Mouse (Mus musculus): Measurements from ENCODE around the gene Fbn1. TPM values are rescaled to one million over a fixed set of nuclear protein-coding genes. Genes with fewer than 3 reads are reported as not detected.
A peak's percentile ranks its signal among the peaks of the same experiment; 100 is the strongest.

The Fbn1 gene
- total RNA-seq, 2 experiments from 2014 or later: 389 to 440 TPM

DNA sequence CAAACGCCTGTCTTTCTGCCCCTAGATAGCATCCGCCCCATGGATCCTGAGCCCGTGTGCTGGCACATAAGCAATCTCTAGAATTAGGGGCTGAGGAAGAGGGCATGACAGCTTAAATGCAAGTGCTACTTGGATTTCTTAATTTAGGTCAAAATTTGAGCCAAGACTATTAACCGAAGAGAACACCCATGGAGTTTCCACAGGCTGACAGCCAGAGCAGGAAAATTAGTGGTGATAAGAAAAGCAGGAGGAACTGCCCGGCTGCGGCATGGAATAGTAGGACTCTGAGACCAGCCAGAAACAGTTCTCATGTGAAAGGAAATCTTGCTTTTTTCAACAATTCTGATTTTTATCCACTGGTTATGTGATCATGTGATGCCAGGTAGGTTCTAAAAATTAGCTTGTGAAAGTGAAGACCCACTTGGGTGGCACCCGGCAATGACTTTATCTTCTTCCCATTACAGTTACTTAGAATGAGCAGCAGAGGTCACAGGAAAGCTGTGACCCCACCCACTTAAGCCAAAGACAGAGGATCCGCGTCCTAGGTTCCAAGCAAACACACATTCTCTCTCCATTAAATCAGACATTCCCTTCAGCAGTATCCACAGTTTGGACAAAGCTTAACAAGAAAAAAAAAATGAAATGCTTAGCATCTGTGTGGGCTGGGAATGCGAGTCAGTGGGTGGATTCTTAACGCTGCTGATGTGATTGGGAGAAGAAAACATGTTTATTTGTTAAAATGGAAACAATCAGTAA is 152.4 kb downstream of the Fbn1 start:
- peak in 1 of 2 experiments; percentile 42 for DNase-seq (ENCODE audit: low spot score in 2 of 2)

DNA sequence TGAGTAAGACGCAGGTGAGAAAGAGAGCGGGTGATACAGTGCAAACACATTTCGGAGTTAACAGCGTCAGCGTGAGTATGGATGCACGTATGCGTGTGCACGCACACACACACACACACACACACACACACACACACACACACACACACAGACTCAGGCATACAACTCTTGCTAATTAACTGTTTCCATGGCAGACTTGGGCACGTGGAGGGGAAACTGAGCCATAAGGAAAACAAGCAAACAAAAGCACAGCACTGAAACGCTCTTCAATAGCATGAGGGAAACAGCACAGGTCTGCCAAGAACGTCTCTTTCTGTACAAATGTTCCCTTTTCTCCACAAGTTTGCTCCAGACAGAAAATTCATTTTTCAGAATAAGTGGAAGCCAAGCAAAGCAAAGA is 153.2 kb downstream of the Fbn1 start:
- DNase-seq (ENCODE audit: low spot score in 2 of 2): no peak

DNA sequence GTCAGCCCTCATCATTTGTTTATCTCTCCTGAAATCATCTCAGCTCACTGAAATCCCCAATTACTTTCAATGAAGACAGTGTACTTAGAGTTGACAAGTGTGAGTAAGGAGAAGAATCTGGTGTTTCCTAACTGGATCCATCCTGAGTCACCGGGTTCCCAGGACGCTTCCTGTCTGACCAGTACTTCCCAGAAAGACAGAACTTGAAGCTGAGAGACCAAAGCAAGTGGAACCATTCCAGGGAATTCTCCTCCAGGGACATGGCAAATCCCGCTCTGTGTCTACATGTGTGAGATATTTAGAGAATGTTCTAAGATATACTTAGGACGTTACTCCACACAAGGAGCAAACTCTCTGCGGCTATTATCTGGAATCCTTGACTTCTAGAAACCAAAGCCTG is 158.6 kb downstream of the Fbn1 start:
- DNase-seq (ENCODE audit: low spot score in 2 of 2): no peak

DNA sequence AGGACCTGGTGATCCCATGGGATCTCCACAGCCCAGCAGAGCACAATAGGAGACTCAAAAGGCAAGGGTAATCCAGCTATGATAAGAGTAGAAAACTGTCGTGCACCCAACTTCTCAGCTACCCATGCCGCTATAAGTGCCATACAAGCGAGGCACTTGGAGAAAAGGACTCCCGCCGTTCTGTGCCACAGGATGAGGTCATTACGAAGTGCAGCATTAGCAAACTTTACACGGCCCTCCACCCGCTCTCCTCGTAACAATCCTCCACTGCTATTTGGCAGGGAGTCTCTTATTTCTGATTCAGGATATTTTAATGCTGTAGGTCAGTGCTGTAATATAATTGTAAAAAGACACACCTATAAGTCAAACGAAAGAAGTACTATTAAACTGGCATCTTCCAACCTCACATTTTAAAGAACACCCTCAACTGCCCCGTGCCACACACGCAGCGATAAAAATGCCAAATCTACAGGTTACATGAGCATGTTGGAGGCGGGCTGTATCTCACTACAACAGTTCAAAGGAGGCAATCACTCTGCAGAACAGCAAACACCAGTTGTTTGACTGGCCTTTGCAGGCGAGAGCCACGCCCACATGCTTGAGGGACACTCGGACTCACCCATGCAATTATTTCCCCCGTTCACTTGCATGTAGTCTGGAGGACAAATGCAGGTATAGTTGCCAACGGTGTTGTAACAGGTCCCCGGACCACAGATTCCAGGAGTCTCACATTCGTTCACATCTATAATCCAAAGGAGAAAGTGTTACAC is 165.4 kb downstream of the Fbn1 start:
- DNase-seq (ENCODE audit: low spot score in 2 of 2): no peak

DNA sequence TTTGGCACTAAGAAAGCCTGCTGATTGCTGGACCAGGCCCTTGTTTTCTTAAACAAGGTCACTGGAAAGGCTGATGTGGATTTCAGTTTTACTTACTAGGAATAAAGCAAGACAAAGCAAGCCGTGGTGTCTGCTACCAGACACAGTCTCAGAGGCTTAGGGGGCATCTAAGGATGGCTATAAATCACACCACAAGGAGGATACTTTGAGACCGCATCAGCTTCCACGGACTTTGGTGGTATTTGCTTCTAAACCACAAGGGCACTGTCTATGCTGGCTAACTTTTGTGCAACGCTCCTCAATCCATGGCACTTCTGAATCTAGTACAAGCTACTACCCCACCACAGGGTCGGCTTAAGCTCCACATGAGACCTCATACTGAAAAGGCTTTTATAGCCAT is 167.4 kb downstream of the Fbn1 start:
- no peak for DNase-seq (ENCODE audit: low spot score in 2 of 2)

DNA sequence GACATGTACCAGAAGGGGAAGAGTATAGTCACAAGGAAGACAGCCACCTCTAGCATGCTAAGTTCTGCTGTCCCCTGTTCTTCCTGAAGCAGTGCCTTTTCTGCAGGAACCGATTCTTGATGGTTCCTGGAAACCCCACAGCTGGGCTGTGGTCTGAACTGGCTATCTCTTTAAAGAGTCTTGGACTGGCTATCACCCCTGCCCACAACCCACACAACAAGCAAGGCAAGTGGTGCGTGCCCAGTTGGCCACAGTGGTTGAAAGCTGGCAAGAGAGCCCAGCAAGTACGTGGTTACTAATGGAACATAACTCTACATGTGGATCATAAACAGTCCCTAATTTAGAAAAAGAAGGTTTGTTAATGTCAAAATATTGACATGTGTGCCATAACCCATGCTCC is 170.6 kb downstream of the Fbn1 start:
- DNase-seq (ENCODE audit: low spot score in 2 of 2): no peak

DNA sequence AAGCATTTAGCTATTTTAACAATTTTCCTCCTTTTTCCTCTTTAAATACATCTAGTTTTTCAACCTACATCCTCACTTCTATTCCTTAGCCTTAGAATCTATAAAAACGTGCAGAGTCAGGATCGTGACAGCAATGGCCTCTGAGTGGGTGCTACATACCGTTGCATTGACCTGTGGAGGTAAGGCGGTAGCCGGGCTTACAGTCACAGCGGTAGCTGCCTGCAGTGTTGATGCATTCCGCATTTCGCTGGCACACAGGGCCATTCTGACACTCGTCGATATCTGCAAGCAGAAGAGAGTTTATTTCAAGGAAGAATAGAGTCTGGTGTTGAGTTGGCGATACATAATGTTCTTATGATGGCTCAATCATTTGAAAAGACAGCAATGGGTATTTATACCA is 172.6 kb downstream of the Fbn1 start:
- no peak for DNase-seq (ENCODE audit: low spot score in 2 of 2)

DNA sequence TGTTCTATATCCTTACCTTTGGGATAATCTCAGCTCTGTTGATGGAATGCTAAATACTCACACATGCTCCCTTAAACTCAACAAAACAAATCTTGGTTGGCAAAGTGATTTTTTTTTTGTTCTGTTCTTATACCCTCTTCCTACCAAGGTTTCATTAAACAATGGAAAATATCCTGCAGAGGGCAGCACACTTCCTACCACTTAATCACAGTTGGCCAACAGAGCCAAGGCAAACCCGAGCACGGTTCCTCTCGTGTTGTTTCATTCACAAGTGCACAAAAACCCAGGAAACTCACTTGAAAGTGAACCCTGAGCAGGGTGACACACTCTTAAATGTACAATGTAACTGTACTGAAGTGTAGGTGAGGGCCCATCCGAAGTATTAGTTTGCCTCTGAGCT is 173.6 kb downstream of the Fbn1 start:
- DNase-seq (ENCODE audit: low spot score in 2 of 2): no peak

DNA sequence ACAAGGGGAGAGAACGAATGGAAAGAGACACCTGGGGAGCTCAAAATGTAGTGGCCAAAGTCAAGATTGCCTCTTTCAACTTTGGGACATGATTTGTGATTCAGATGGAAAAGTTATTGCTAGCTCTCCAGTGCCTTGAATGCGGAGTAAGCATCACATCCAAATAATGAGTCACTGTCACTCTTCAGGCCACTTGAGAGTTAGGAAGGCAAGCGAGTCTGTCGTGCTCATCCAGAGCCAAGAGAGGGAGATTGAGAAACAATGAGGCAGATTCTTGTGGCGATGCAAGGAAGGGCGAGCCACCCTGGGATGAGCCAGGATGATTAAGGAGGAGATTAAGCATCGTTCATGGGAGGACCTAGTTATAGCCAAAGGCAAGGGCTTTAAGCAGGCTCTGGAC is 176.2 kb downstream of the Fbn1 start:
- DNase-seq (ENCODE audit: low spot score in 2 of 2): no peak

DNA sequence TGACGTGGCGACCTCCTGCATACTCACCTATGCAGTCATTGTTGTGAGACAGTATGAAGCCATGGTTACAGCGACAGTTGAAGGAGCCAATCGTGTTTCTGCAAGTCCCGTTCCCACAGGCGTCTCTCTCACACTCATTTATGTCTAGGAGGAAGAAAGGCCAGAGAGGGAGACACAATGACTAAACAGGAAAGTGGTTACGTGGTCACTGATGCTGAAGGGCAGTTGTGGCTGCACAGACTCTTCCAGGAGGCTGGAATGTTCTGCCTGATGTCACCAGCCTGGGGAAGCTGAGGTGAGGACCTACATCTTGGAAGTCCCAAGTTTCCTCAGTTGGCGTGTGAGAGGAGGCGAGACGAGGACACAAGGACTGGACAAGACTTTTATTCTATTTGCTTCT is 177.3 kb downstream of the Fbn1 start:
- DNase-seq (ENCODE audit: low spot score in 2 of 2): no peak

DNA sequence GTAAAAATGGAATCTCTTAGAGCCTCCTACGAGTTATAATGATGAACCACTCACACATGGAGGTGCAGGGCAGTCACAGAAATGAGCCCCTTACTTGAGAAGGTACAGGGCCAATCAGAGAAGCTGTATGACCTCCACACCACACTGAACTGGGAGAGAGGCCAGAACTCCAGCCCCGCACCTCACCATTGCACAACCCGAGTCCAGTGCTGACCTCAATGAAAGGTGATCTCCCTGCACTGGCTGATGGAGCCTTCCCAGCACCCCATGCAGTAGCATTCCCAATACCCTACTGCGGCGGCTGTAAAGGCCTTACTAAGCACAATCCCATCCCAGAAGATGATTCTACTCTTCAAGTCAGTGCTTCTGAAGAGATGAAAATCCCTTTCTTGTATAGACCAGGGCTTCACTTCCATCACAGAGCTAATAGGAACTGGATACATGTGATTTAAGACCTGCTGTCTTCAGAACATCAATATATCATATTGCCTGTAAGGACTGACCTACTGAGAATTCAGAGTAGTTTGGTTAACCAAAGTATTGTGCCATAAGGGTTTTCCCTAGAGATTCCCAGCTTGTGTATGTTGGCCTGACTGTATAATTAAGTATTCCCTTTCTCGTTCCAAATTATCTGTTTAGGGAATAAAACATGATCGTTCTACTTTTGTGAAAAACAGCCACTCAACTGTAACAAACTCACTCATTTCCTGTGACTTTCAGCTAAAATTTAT is 182.5 kb downstream of the Fbn1 start:
- DNase-seq (ENCODE audit: low spot score in 2 of 2): peak in 1 of 2 experiments; percentile 11

DNA sequence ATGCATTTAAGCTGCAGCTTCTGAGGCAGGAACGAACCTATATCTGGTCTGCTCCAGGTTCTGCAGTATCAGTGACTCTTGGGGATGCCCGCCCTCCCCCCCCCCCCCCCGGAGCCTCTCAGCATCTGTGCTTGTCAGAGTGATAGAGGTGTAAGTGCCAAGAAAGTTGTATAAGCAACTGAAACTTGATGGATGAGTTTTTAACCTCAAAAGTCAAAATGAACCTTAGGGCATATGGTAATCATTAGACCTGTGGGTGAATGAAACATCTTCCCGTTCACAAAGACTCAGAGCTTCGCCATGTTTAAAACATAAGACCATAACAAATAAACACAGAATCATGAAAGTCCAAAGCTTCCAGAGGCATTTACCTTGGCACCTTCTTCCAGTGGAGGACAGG is 183.3 kb downstream of the Fbn1 start:
- no peak for DNase-seq (ENCODE audit: low spot score in 2 of 2)

DNA sequence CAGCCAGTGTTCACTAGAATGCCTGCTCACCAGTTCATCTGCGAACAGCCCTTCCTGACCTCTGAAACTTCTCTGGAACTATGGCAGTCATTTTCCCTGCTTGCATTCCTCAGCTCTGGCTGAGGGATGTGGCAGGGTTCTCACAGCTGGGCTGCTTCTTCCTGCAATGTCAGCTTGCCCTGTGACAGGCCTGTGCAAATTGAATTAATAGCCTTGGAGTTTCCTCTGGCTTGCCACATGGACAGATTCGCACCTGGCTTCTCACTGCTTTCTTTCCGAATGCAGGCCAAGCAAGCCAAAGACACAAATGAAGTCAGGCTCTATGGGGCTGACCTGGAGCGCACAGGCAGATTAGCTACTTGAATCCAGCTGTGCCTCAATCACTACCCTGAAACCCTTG is 184.4 kb downstream of the Fbn1 start:
- DNase-seq (ENCODE audit: low spot score in 2 of 2): no peak

DNA sequence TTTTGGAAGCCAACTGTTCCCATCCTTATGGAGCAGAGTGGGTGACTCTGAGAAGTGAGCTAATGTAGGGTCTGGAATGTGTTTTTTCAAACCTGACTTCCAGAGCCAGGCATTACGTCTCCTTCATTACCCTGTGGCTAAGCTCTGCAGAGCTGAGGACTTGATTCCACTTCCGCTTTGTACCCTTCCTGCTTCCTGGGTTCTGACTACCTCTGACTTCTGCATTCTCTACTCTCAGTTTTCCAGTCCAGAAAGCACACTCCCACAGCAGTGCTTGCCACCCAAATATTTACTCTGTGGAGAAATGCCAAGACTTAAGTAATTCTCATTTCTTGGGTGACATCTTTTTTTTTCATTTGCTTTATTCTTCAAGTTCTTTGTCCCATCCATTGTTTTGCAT is 185.2 kb downstream of the Fbn1 start:
- DNase-seq (ENCODE audit: low spot score in 2 of 2): no peak

DNA sequence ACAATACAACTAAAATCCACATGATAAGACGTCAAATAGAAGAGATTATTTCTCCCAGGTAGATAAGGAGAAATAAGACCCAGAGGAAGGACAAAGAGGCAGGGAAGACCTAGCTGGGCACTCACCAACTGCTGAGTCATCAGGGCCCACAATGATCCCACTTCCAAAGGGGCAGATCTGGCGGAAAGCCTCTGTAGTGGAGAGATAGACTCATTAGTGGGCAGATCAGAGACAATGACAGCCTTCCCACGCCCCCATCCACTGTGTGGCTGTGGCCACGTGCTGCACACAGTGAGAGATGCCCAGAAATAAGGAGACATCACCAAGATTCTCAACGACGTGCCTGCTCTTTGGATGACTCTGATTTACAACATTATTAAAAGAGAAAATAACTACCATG is 186.7 kb downstream of the Fbn1 start:
- DNase-seq (ENCODE audit: low spot score in 2 of 2): no peak

DNA sequence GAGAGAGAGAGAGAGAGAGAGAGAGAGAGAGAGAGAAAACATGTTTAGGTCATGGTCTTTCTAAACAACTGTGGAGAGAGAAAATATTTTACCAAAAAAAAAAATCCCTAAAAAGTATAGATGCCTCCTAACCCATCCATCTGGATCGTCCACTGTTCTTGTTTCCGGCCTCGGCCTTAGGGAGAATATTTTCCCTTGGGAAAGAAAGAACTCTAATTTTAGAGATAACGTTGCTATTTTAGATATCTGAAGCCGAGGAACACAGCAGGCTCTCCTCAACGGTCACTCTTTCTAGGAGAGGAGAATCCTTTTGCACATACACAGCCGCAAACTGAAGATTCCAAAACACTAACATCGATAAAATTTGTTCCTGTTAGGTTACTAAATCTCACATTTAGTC is 188.1 kb downstream of the Fbn1 start:
- DNase-seq (ENCODE audit: low spot score in 2 of 2): no peak

DNA sequence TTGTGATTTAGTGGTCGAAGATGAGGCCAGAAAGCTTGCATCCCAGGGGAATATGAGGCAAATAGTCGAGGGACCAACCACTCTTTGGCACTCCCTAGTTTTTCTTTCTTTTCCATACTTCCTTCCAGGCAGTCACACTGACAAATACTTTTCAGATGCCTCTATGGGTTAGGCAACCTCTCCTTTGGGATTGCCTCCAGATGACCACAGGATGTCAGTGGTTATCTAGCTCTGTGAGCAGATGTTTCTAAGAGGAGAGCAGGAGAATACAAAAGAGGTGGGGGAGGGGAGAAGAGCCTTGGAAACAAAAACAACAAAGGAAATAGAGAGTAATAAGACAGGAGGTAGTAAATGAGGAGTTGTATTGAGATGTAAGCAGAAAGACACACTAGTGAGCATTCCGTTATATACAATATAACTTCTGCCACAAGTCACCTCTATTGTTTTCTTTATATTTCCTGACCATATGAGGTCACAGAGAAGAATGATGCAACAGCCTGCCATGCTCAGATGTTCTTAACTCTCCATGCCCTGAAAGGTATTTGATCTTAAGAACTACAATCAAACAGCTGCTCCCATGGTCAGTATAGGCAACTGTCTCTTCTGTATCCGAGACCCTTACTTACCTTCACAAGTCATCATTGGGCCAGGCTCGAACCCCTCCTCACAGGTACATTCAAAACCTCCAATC is 189.3 kb downstream of the Fbn1 start:
- DNase-seq (ENCODE audit: low spot score in 2 of 2): no peak

DNA sequence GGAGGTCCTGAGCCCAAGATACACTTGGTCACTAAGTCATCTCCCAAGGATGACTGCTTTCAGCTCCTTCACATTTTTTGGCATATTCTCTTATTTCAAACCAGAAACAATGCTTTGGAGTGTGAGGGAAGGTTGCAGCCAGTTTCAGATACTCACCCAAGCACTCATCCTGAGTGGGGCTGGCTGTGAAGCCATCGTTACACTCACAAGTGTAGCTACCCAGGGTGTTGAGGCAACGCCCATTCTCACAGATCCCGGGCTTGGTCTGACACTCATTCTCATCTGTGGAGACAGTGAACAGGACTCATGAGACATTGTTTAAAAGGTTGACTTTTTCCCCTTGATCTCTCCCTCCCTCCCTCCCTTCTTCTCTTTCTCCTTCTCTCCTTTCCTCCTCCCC is 192.6 kb downstream of the Fbn1 start:
- no peak for DNase-seq (ENCODE audit: low spot score in 2 of 2)

DNA sequence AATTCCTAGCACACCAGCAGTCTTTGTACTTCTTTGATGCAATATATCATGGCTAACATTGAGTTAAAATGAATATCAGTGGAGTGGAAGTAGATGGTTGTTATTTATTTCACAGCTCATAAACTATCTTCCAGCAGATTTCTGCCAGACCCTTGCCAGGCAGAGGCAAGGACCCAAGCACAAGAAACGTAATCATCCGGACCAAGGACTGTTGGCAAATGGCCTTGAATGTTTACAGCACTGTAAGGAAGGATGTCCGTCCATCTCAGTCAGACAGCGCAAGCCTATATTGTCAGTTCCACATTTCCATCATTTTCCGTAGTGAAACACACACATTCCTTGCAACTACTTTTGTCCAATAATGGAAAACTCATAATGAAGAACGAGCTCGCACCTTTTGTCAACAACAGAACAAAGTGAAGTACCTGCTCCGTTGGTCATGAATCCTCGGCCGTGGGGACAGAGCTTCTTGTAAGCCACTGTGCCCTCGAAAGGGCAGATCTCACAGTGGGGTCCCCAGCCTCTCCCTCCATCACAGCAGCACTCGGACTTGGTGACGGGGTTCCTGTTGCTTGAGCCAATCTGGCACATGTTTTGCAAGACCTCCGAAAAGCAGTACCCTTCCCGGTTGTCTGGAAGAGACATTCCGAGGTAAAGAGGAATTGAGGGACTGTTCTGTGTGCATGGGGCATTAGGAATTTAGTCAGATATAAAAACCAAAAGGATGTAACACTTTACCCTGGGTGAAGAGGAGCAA is 193.4 kb downstream of the Fbn1 start:
- DNase-seq (ENCODE audit: low spot score in 2 of 2): no peak

DNA sequence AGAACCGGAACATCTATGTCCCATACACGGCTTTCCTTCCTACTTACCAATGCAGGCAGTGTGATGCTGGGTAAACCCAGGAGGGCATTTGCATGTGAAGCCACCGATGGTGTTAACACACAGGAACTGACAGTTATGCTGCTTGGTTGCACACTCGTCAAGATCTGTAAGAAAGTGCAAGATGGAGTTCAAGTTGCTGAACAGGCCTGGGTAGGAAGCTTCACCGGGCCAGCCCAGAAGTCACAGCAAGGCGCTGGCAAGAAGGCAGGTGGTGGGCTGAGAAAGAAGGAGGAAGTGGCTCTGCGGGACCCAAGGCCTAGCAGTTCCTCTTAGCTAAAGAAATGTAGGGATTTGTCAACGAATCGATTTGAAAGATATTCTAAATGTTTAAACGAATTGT is 198.1 kb downstream of the Fbn1 start:
- no peak for DNase-seq (ENCODE audit: low spot score in 2 of 2)

DNA sequence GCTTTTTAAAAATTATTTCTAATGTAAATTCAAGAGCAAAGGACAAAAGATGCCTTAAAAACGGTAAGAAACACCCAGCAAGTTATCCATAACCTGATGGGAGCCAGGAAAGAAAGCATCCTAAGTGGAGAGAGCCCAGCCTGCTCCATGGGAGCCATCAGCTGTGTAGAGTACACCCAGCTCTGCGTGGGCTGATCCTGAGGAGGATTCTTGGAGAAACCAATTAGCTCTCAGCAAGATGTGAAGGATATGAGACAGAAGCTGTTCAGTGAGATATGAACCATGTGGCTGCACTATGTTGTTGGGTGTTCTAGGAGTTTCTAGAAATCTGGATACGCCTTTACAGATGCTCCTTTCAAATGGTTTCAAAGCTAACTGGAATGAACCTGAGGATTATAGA is 202.1 kb downstream of the Fbn1 start:
- no peak for DNase-seq (ENCODE audit: low spot score in 2 of 2)

All from gastrocnemius, postnatal 4 days (tissue).